Mouse (Mus musculus): ENCODE data around the gene Vmn1r212. TPM values are rescaled to one million over a fixed set of nuclear protein-coding genes. Genes with fewer than 3 reads are reported as not detected.
A peak's percentile ranks its signal among the peaks of the same experiment; 100 is the strongest.
"Not testable (repeated sequence)": the region's sequence is repeated elsewhere in the genome, so short reads cannot be mapped to it uniquely, and the experiment has no call there.

Vmn1r212 gene
- not detected in 2 replicates for polyA plus RNA-seq (2015; fragmentation: Nextera tagmentation; extraction: Ambion mirVana)

DNA sequence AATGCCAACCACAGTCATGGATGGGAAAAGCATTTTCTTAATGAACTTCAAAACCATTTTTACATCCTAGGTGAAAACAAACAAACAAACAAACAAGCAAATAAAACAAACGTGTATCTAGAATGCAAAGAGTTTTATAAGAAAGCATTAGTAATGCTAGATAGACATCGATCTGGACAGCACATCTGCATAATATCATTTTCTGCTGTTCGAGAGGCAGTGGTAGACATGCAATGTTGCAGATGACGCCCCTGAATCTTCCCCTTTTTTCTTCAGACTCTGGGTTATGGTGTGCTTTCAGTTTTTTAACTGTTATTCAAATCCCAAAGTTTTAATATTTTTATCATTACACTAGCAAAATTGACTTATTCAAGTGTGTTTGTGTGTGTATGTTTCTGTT is at the start of gene Vmn1r212:
Gene Vmn1r212 (minus strand): TSS at position 101 of the 400 bp plus-strand sequence.
- no peaks in the 10 kb centered on the region for H3K4me1 ChIP-seq (replicated peaks; ENCODE audit: control insufficient read depth, insufficient read depth)
- H3K27ac ChIP-seq (replicated peaks): no peak within 1 kb of the TSS
- H3K9ac ChIP-seq (ENCODE audit: low read length): no peak within 1 kb of the TSS
- H3K9me3 ChIP-seq (ENCODE audit: control insufficient read depth, low read length): no peaks in the 10 kb centered on the region
- TF ChIP-seq CTCF (IDR thresholded peaks at IDR 0.05; ENCODE audit: low read depth) (no peak), EP300 (optimal IDR thresholded peaks at IDR 0.05) (no peak)
- ATAC-seq (ENCODE audit: low FRiP score, low TSS enrichment) (no peak), DNase-seq (ENCODE audit: low spot score) (no peak)
- H3K27me3 ChIP-seq (ENCODE audit: control insufficient read depth, insufficient read depth, low read length): no peaks in the 10 kb centered on the region
- no peaks in the 10 kb centered on the region for H3K36me3 ChIP-seq (ENCODE audit: control insufficient read depth, insufficient read depth, low read length)
- WGBS: 78% methylated on average over 4 of the region's 4 CpGs
- H3K4me3 ChIP-seq (ENCODE audit: low read depth, low read length): no peak within 1 kb of the TSS
- H3K4me2 ChIP-seq (replicated peaks; ENCODE audit: low read depth): no peak within 1 kb of the TSS

GRCm38 (mm10) chr13:22879257-22879656 is 4.7 kb downstream of the Vmn1r212 start:
- Histone ChIP-seq H3K4me1 (replicated peaks; ENCODE audit: control insufficient read depth, insufficient read depth) (no peaks in the 10 kb centered on the region), H3K9me3 (ENCODE audit: control insufficient read depth, low read length) (no peaks in the 10 kb centered on the region), H3K27ac (replicated peaks) (no peak overlapping the region), H3K4me3 (ENCODE audit: low read depth, low read length) (no peak overlapping the region), H3K27me3 (ENCODE audit: control insufficient read depth, insufficient read depth, low read length) (no peaks in the 10 kb centered on the region), H3K9ac (ENCODE audit: low read length) (no peak overlapping the region), H3K36me3 (ENCODE audit: control insufficient read depth, insufficient read depth, low read length) (no peaks in the 10 kb centered on the region), H3K4me2 (replicated peaks; ENCODE audit: low read depth) (no peak overlapping the region)
- peak; percentile 44 for TF ChIP-seq CTCF (IDR thresholded peaks at IDR 0.05; ENCODE audit: low read depth)
- no peak for TF ChIP-seq EP300 (optimal IDR thresholded peaks at IDR 0.05)
- no peak for ATAC-seq (ENCODE audit: low FRiP score, low TSS enrichment)
- no peak for DNase-seq (ENCODE audit: low spot score)
- 94% methylated on average over 1 of the region's 1 CpGs for WGBS

- Histone ChIP-seq H3K9ac (ENCODE audit: low read length) (no peak within 1 kb of the TSS), H3K27me3 (ENCODE audit: control insufficient read depth, insufficient read depth, low read length) (no peaks in the 10 kb centered on the region), H3K36me3 (ENCODE audit: control insufficient read depth, insufficient read depth, low read length) (no peaks in the 10 kb centered on the region), H3K4me3 (ENCODE audit: low read depth, low read length) (no peak within 1 kb of the TSS), H3K4me1 (replicated peaks; ENCODE audit: control insufficient read depth, insufficient read depth) (no peaks in the 10 kb centered on the region), H3K27ac (replicated peaks) (no peak within 1 kb of the TSS), H3K9me3 (ENCODE audit: control insufficient read depth, low read length) (no peaks in the 10 kb centered on the region), H3K4me2 (replicated peaks; ENCODE audit: low read depth) (no peak within 1 kb of the TSS)
- WGBS: 61% methylated on average over 1 of the region's 1 CpGs
- DNase-seq (ENCODE audit: low spot score) (no peak), ATAC-seq (ENCODE audit: low FRiP score, low TSS enrichment) (no peak)
- TF ChIP-seq EP300 (optimal IDR thresholded peaks at IDR 0.05) (no peak), CTCF (IDR thresholded peaks at IDR 0.05; ENCODE audit: low read depth) (no peak)
Measured at GRCm38 (mm10) chr13:22857461-22857860, 26.5 kb downstream of the Vmn1r212 start, which contains the start of gene Vmn1r211. Gene Vmn1r211, minus strand, starts transcription at chr13:22857561.

GRCm38 (mm10) chr13:22854760-22855159 is 29.2 kb downstream of the Vmn1r212 start:
- H3K36me3 ChIP-seq (ENCODE audit: control insufficient read depth, insufficient read depth, low read length): no peaks in the 10 kb centered on the region

GRCm38 (mm10) chr13:22846798-22847197 is 37.2 kb downstream of the Vmn1r212 start:
- no peaks in the 10 kb centered on the region for H3K27me3 ChIP-seq (ENCODE audit: control insufficient read depth, insufficient read depth, low read length)
- ATAC-seq (ENCODE audit: low FRiP score, low TSS enrichment): no peak
- H3K4me1 ChIP-seq (replicated peaks; ENCODE audit: control insufficient read depth, insufficient read depth): no peaks in the 10 kb centered on the region
- WGBS: 59% methylated on average over 1 of the region's 1 CpGs
- no peak overlapping the region for H3K9ac ChIP-seq (ENCODE audit: low read length)
- H3K36me3 ChIP-seq (ENCODE audit: control insufficient read depth, insufficient read depth, low read length): no peaks in the 10 kb centered on the region
- TF ChIP-seq CTCF (IDR thresholded peaks at IDR 0.05; ENCODE audit: low read depth) (no peak), EP300 (optimal IDR thresholded peaks at IDR 0.05) (no peak)
- no peak overlapping the region for H3K27ac ChIP-seq (replicated peaks)
- no peak overlapping the region for H3K4me2 ChIP-seq (replicated peaks; ENCODE audit: low read depth)
- no peak for DNase-seq (ENCODE audit: low spot score)
- no peak overlapping the region for H3K4me3 ChIP-seq (ENCODE audit: low read depth, low read length)
- no peaks in the 10 kb centered on the region for H3K9me3 ChIP-seq (ENCODE audit: control insufficient read depth, low read length)

More at GRCm38 (mm10) chr13:22854760-22855159, 29.2 kb downstream of the Vmn1r212 start:
- Histone ChIP-seq H3K9me3 (ENCODE audit: control insufficient read depth, low read length) (no peaks in the 10 kb centered on the region), H3K27me3 (ENCODE audit: control insufficient read depth, insufficient read depth, low read length) (no peaks in the 10 kb centered on the region), H3K9ac (ENCODE audit: low read length) (no peak overlapping the region), H3K4me1 (replicated peaks; ENCODE audit: control insufficient read depth, insufficient read depth) (no peaks in the 10 kb centered on the region), H3K27ac (replicated peaks) (no peak overlapping the region), H3K4me3 (ENCODE audit: low read depth, low read length) (no peak overlapping the region), H3K4me2 (replicated peaks; ENCODE audit: low read depth) (no peak overlapping the region)
- ATAC-seq (ENCODE audit: low FRiP score, low TSS enrichment) (no peak), DNase-seq (ENCODE audit: low spot score) (no peak)
- TF ChIP-seq CTCF (IDR thresholded peaks at IDR 0.05; ENCODE audit: low read depth) (no peak), EP300 (optimal IDR thresholded peaks at IDR 0.05) (no peak)
- WGBS: 69% methylated on average over 4 of the region's 4 CpGs

DNA sequence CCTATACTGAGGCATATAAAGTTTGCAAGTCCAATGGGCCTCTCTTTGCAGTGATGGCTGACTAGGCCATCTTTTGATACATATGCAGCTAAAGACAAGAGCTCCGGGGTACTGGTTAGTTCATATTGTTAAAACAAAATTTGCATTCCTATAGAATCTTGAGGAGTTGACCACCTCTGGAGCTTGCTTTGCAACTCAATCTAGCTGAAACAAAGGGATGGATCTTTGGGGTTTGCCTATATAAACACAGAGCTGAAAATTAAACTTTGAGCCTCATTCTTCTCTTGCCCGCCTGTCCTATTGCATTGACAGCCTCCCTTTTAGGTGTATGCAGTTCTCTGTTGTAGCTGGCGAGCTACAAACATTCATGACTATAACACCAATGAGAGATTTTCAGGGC is 39.7 kb downstream of the Vmn1r212 start:
- not testable (repeated sequence) for DNase-seq (ENCODE audit: low spot score); ATAC-seq (ENCODE audit: low FRiP score, low TSS enrichment); H3K4me1 ChIP-seq (replicated peaks; ENCODE audit: control insufficient read depth, insufficient read depth); H3K4me3 ChIP-seq (ENCODE audit: low read depth, low read length); H3K9ac ChIP-seq (ENCODE audit: low read length); H3K4me2 ChIP-seq (replicated peaks; ENCODE audit: low read depth); H3K27ac ChIP-seq (replicated peaks); H3K9me3 ChIP-seq (ENCODE audit: control insufficient read depth, low read length); H3K36me3 ChIP-seq (ENCODE audit: control insufficient read depth, insufficient read depth, low read length); H3K27me3 ChIP-seq (ENCODE audit: control insufficient read depth, insufficient read depth, low read length)
- 79% methylated on average over 3 of the region's 3 CpGs for WGBS

Other genes with a start within 250 kb of the Vmn1r212 start
- gene Vmn1r207-ps, start 154.6 kb downstream of the Vmn1r212 start, polyA plus RNA-seq (2015; fragmentation: Nextera tagmentation; extraction: Ambion mirVana): not detected in 2 replicates
- gene Vmn1r208, start 106.8 kb downstream of the Vmn1r212 start, polyA plus RNA-seq (2015; fragmentation: Nextera tagmentation; extraction: Ambion mirVana): 0.04 TPM in 1 of 2 replicates, not detected in the other
- gene Vmn1r209, start 74.5 kb downstream of the Vmn1r212 start, polyA plus RNA-seq (2015; fragmentation: Nextera tagmentation; extraction: Ambion mirVana): not detected in 2 replicates
- not detected in 2 replicates for gene Vmn1r210, start 52.9 kb downstream of the Vmn1r212 start, polyA plus RNA-seq (2015; fragmentation: Nextera tagmentation; extraction: Ambion mirVana)
- gene Vmn1r211, start 26.6 kb downstream of the Vmn1r212 start, polyA plus RNA-seq (2015; fragmentation: Nextera tagmentation; extraction: Ambion mirVana): not detected in 2 replicates
- not detected in 2 replicates for gene Vmn1r213, start 123.5 kb upstream of the Vmn1r212 start, polyA plus RNA-seq (2015; fragmentation: Nextera tagmentation; extraction: Ambion mirVana)
- gene Vmn1r214, start 146.2 kb upstream of the Vmn1r212 start, polyA plus RNA-seq (2015; fragmentation: Nextera tagmentation; extraction: Ambion mirVana): not detected in 2 replicates
- not detected in 2 replicates for gene Vmn1r215, start 183.8 kb upstream of the Vmn1r212 start, polyA plus RNA-seq (2015; fragmentation: Nextera tagmentation; extraction: Ambion mirVana)
- gene Vmn1r217, start 234.0 kb upstream of the Vmn1r212 start, polyA plus RNA-seq (2015; fragmentation: Nextera tagmentation; extraction: Ambion mirVana): not detected in 2 replicates
- 0.01 TPM in 1 of 2 replicates, not detected in the other for gene Vmn1r218, start 248.9 kb upstream of the Vmn1r212 start, polyA plus RNA-seq (2015; fragmentation: Nextera tagmentation; extraction: Ambion mirVana)

All from stomach, postnatal 0 days (tissue).